Mouse (Mus musculus): ENCODE data around the gene AW551984.

GRCm38 (mm10) chr9:39550806-39551205 is 53.4 kb downstream of the AW551984 start:
- TF ChIP-seq CTCF (IDR thresholded peaks at IDR 0.05; ENCODE audit: low read depth) (no peak), EP300 (optimal IDR thresholded peaks at IDR 0.05) (no peak)

All from stomach, postnatal 0 days (tissue).